Mouse (Mus musculus): Measurements from ENCODE around the gene Mrps21.
A peak's percentile ranks its signal among the peaks of the same experiment; 100 is the strongest.
"Not testable (repeated sequence)": the region's sequence is repeated elsewhere in the genome, so short reads cannot be mapped to it uniquely, and the experiment has no call there.

The Mrps21 gene

GRCm38 (mm10) chr3:95871392-95871867 lies at the start of gene Mrps21:
Gene Mrps21, minus strand, starts transcription at chr3:95871519.
- DNase-seq (ENCODE audit: extremely low read depth, low read depth): peak; percentile 97

- DNase-seq (ENCODE audit: extremely low read depth, low read depth): not testable (repeated sequence)
These were observed 49.2 kb upstream of the Mrps21 start for GRCm38 (mm10) chr3:95920532-95920931.

- DNase-seq (ENCODE audit: extremely low read depth, low read depth): no peak
These were observed 45.4 kb upstream of the Mrps21 start for GRCm38 (mm10) chr3:95916760-95917159.

GRCm38 (mm10) chr3:95914706-95915105 lies 43.4 kb upstream of the Mrps21 start:
- peak; percentile 32 for DNase-seq (ENCODE audit: extremely low read depth, low read depth)

- DNase-seq (ENCODE audit: extremely low read depth, low read depth): no peak
These were observed 36.3 kb upstream of the Mrps21 start for GRCm38 (mm10) chr3:95907613-95908012.

GRCm38 (mm10) chr3:95906860-95907259 lies 35.5 kb upstream of the Mrps21 start:
- DNase-seq (ENCODE audit: extremely low read depth, low read depth): peak; percentile 78

GRCm38 (mm10) chr3:95905940-95906492 lies 34.7 kb upstream of the Mrps21 start:
- DNase-seq (ENCODE audit: extremely low read depth, low read depth): peak; percentile 71

- no peak for DNase-seq (ENCODE audit: extremely low read depth, low read depth)
These were observed 34.0 kb upstream of the Mrps21 start for GRCm38 (mm10) chr3:95905146-95905939.

- DNase-seq (ENCODE audit: extremely low read depth, low read depth): no peak
These were observed 33.2 kb upstream of the Mrps21 start, which contains the start of gene Car14 for GRCm38 (mm10) chr3:95904568-95904967. Gene Car14, minus strand, starts transcription at chr3:95904691.

GRCm38 (mm10) chr3:95903753-95904502 lies 32.6 kb upstream of the Mrps21 start:
- no peak for DNase-seq (ENCODE audit: extremely low read depth, low read depth)

- DNase-seq (ENCODE audit: extremely low read depth, low read depth): no peak
These were observed 31.3 kb upstream of the Mrps21 start for GRCm38 (mm10) chr3:95902643-95903042.

GRCm38 (mm10) chr3:95902373-95902625 lies 31.0 kb upstream of the Mrps21 start:
- DNase-seq (ENCODE audit: extremely low read depth, low read depth): no peak

GRCm38 (mm10) chr3:95901616-95902372 lies 30.5 kb upstream of the Mrps21 start:
- no peak for DNase-seq (ENCODE audit: extremely low read depth, low read depth)

- no peak for DNase-seq (ENCODE audit: extremely low read depth, low read depth)
These were observed 28.6 kb upstream of the Mrps21 start for GRCm38 (mm10) chr3:95899800-95900524.

GRCm38 (mm10) chr3:95895501-95895900 lies 24.2 kb upstream of the Mrps21 start:
- not testable (repeated sequence) for DNase-seq (ENCODE audit: extremely low read depth, low read depth)

GRCm38 (mm10) chr3:95894317-95895160 lies 23.2 kb upstream of the Mrps21 start:
- DNase-seq (ENCODE audit: extremely low read depth, low read depth): peak; percentile 73

GRCm38 (mm10) chr3:95893606-95894316 lies 22.4 kb upstream of the Mrps21 start, which contains the start of gene Aph1a:
Gene Aph1a, plus strand, starts transcription at chr3:95893969.
- peak; percentile 100 for DNase-seq (ENCODE audit: extremely low read depth, low read depth)

GRCm38 (mm10) chr3:95893126-95893525 lies 21.8 kb upstream of the Mrps21 start:
- DNase-seq (ENCODE audit: extremely low read depth, low read depth): peak; percentile 60

Measured in MEL-GATA-1-ER (cell line).